Mouse (Mus musculus): ENCODE data around the gene Ccdc73. TPM values are rescaled to one million over a fixed set of nuclear protein-coding genes. Genes with fewer than 3 reads are reported as not detected.

The Ccdc73 gene
- polyA plus RNA-seq, 1 experiment from 2014 or later: 10.2 TPM

DNA sequence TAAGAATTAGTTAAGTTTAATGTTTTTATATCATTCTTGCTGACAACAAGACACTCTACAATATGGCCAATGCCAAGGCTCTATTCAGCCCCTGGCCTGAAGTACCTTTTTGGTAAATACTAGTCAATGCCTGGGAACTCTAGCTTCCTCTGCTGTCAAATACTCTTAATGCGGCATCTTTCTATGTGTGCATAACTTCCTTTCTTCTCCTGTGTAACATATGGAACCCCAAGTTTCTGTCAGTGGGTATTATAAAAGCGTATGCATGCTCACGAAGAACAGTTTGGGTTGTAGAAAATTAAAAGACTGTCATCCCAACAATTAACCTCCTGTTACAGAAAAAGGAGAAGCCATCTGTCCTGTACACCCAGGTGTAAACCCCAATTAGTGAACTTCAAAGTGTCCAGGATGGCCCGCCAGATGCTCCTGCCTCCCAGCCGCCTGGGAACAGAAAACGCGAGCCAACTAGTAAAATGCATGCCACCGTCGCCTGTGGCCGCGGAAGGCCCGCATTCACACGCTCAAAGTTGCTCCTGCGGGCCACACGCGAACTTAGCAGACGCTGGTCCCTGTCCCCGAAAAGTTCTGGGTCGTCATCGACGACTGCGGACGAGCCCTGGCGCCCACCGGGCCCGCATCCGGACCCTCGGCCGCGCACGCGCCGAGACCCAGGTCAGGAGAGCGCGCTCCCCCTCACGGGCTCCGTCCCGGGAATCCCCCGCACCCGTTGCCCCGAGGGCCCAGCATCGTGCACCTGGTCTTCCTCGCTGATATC, 148.8 kb downstream of the Ccdc73 start:
- ATAC-seq (replicated peaks; ENCODE audit: low FRiP score, low TSS enrichment, low read depth) (peak; percentile 81; the same call in 1 of the 2 replicates), DNase-seq (ENCODE audit: low spot score) (no peak)
- Histone ChIP-seq H3K27ac (ENCODE audit: low read depth) (peak overlapping the region; percentile 76), H3K4me2 (ENCODE audit: low read length) (peak overlapping the region; percentile 86), H3K9ac (ENCODE audit: low read length) (peak overlapping the region; percentile 90), H3K36me3 (ENCODE audit: control insufficient read depth, insufficient read depth, low read length) (peaks cover 27% of the 10 kb centered on the region), H3K4me3 (ENCODE audit: low read depth, low read length) (peak overlapping the region; percentile 97), H3K27me3 (replicated peaks; ENCODE audit: control insufficient read depth, insufficient read depth, low read length) (no peaks in the 10 kb centered on the region), H3K4me1 (replicated peaks; ENCODE audit: control insufficient read depth, insufficient read depth, low read length) (peaks cover 12% of the 10 kb centered on the region; the same call in 1 of the 2 replicates), H3K9me3 (ENCODE audit: control insufficient read depth, low read length) (no peaks in the 10 kb centered on the region)
- WGBS: under 1% methylated on average over 43 of the region's 43 CpGs

GRCm38 (mm10) chr2:105016967-105017287, 149.3 kb downstream of the Ccdc73 start, which contains the start of gene Eif3m:
Eif3m (minus strand) TSS chr2:105017080.
- Histone ChIP-seq H3K36me3 (ENCODE audit: control insufficient read depth, insufficient read depth, low read length) (peaks cover 21% of the 10 kb centered on the region), H3K4me2 (ENCODE audit: low read length) (peak within 1 kb of the TSS; percentile 86), H3K4me3 (ENCODE audit: low read depth, low read length) (peak within 1 kb of the TSS; percentile 97), H3K9me3 (ENCODE audit: control insufficient read depth, low read length) (no peaks in the 10 kb centered on the region), H3K4me1 (replicated peaks; ENCODE audit: control insufficient read depth, insufficient read depth, low read length) (peaks cover 12% of the 10 kb centered on the region; the same call in 1 of the 2 replicates), H3K9ac (ENCODE audit: low read length) (peak within 1 kb of the TSS; percentile 90), H3K27ac (ENCODE audit: low read depth) (peak within 1 kb of the TSS; percentile 76), H3K27me3 (replicated peaks; ENCODE audit: control insufficient read depth, insufficient read depth, low read length) (no peaks in the 10 kb centered on the region)
- under 1% methylated on average over 21 of the region's 25 CpGs for WGBS
- ATAC-seq (replicated peaks; ENCODE audit: low FRiP score, low TSS enrichment, low read depth) (peak; percentile 100), DNase-seq (ENCODE audit: low spot score) (peak; percentile 96)

DNA sequence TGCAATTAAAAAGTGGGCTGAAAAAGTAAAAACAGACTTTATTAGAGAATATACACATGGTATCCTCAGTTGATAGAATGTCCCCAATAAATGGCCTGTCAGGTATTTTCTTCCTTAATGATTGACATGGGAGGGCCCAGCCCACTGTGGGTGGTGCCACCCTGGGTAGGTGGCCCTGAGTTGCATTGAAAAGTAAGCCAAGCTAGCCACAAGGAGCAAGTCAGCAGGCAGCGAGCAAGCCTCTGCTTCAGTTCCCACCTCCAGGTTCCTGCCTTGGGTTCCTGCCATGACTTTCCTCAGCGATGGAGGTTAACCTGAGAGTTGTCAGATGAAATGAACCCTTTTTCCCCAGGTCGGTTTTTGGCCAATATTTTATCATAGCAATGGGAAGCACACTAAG, 150.2 kb downstream of the Ccdc73 start:
- 76% methylated on average over 3 of the region's 3 CpGs for WGBS
- Histone ChIP-seq H3K9me3 (ENCODE audit: control insufficient read depth, low read length) (no peaks in the 10 kb centered on the region), H3K4me3 (ENCODE audit: low read depth, low read length) (no peak overlapping the region), H3K9ac (ENCODE audit: low read length) (no peak overlapping the region), H3K27ac (ENCODE audit: low read depth) (no peak overlapping the region), H3K27me3 (replicated peaks; ENCODE audit: control insufficient read depth, insufficient read depth, low read length) (no peaks in the 10 kb centered on the region), H3K4me2 (ENCODE audit: low read length) (peak overlapping the region; percentile 78; the same call in 1 of the 2 replicates), H3K4me1 (replicated peaks; ENCODE audit: control insufficient read depth, insufficient read depth, low read length) (peaks cover 12% of the 10 kb centered on the region; the same call in 1 of the 2 replicates), H3K36me3 (ENCODE audit: control insufficient read depth, insufficient read depth, low read length) (peaks cover 12% of the 10 kb centered on the region)
- DNase-seq (ENCODE audit: low spot score) (no peak), ATAC-seq (replicated peaks; ENCODE audit: low FRiP score, low TSS enrichment, low read depth) (no peak)

DNA sequence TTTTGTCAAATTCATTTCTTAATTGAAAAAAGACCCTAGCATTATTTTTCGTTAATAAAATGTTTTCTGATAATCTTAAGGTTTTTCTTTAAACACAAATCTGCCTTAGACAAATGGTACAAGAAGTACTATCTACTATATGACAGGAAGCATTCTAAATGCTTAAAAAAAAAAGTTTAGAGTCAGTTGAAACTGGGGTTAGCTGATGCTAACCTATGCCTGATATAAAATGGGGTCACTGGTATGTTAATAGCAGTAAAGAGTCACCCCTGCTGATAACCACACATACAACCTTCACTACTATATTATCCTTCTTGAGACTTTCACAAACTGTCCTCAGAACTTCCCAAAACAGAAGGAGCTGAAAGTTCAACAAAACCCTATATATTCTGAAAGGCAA, 151.9 kb downstream of the Ccdc73 start:
- DNase-seq (ENCODE audit: low spot score) (no peak), ATAC-seq (replicated peaks; ENCODE audit: low FRiP score, low TSS enrichment, low read depth) (no peak)
- peaks cover 12% of the 10 kb centered on the region; the same call in 1 of the 2 replicates for H3K4me1 ChIP-seq (replicated peaks; ENCODE audit: control insufficient read depth, insufficient read depth, low read length)
- no peak overlapping the region for H3K9ac ChIP-seq (ENCODE audit: low read length)
- 87% methylated on average over 1 of the region's 1 CpGs for WGBS
- H3K9me3 ChIP-seq (ENCODE audit: control insufficient read depth, low read length): no peaks in the 10 kb centered on the region
- no peak overlapping the region for H3K4me2 ChIP-seq (ENCODE audit: low read length)
- no peak overlapping the region for H3K4me3 ChIP-seq (ENCODE audit: low read depth, low read length)
- no peaks in the 10 kb centered on the region for H3K27me3 ChIP-seq (replicated peaks; ENCODE audit: control insufficient read depth, insufficient read depth, low read length)
- H3K36me3 ChIP-seq (ENCODE audit: control insufficient read depth, insufficient read depth, low read length): no peaks in the 10 kb centered on the region
- no peak overlapping the region for H3K27ac ChIP-seq (ENCODE audit: low read depth)

- ATAC-seq (replicated peaks; ENCODE audit: low FRiP score, low TSS enrichment, low read depth) (no peak), DNase-seq (ENCODE audit: low spot score) (no peak)
- H3K4me3 ChIP-seq (ENCODE audit: low read depth, low read length): no peak overlapping the region
- WGBS: 62% methylated on average over 12 of the region's 12 CpGs
- H3K4me2 ChIP-seq (ENCODE audit: low read length): no peak overlapping the region
- no peak overlapping the region for H3K9ac ChIP-seq (ENCODE audit: low read length)
- no peaks in the 10 kb centered on the region for H3K9me3 ChIP-seq (ENCODE audit: control insufficient read depth, low read length)
- H3K27ac ChIP-seq (ENCODE audit: low read depth): no peak overlapping the region
- H3K27me3 ChIP-seq (replicated peaks; ENCODE audit: control insufficient read depth, insufficient read depth, low read length): no peaks in the 10 kb centered on the region
- peaks cover 5% of the 10 kb centered on the region; the same call in 1 of the 2 replicates for H3K4me1 ChIP-seq (replicated peaks; ENCODE audit: control insufficient read depth, insufficient read depth, low read length)
- no peaks in the 10 kb centered on the region for H3K36me3 ChIP-seq (ENCODE audit: control insufficient read depth, insufficient read depth, low read length)
These were observed 153.7 kb downstream of the Ccdc73 start for GRCm38 (mm10) chr2:105021256-105021655.

DNA sequence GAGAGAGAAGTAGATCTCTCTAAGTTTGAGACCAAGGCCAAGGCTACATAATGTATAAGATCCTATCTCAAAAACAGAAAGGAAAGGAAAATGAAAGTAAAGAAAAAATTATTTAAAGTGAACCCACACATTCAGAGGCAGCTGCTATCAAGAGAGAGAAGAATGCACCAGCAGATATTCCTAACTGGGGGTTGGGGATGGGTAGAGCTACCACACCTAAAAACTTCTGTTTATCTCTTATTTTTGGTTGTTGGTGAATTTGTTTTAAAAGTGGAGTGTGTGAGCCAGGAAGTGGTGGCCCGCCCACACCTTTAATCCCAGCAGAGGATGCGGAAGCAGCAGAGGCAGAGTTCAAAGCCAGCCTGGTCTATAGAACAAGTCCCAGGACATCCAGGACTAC, 154.2 kb downstream of the Ccdc73 start:
- Histone ChIP-seq H3K36me3 (ENCODE audit: control insufficient read depth, insufficient read depth, low read length) (no peaks in the 10 kb centered on the region), H3K4me1 (replicated peaks; ENCODE audit: control insufficient read depth, insufficient read depth, low read length) (peaks cover 5% of the 10 kb centered on the region; the same call in 1 of the 2 replicates), H3K4me2 (ENCODE audit: low read length) (no peak overlapping the region), H3K27ac (ENCODE audit: low read depth) (no peak overlapping the region), H3K27me3 (replicated peaks; ENCODE audit: control insufficient read depth, insufficient read depth, low read length) (no peaks in the 10 kb centered on the region), H3K9me3 (ENCODE audit: control insufficient read depth, low read length) (no peaks in the 10 kb centered on the region), H3K4me3 (ENCODE audit: low read depth, low read length) (no peak overlapping the region), H3K9ac (ENCODE audit: low read length) (no peak overlapping the region)
- ATAC-seq (replicated peaks; ENCODE audit: low FRiP score, low TSS enrichment, low read depth) (no peak), DNase-seq (ENCODE audit: low spot score) (no peak)
- WGBS: 95% methylated on average over 2 of the region's 2 CpGs

DNA sequence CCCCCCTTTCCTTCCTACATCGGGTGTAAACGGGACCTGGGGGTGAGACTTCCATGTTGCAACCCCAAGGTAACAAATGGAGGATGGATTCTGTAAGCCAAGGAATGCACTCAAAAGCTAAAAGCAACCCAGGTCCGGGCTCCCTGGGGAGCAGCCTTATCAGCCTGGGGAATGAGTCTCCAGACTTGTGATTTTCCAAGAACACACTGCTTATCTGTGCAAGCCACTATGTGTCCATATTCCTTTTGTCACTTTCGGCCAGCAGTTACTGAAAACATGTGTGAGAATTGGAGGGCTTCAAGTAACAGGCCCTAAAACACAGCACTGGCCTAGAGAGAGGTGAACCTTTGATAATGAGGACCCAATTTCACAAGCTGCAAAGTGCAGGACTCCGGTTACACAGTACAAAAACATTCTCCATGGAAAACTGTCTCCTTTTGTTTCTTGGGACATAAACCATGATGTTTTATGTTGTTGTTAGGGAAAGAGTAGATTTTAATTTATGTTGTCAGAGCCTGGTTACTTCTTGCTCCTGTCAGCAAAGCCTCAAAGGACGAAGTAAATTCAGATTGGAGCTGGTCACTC, 155.5 kb downstream of the Ccdc73 start:
- DNase-seq (ENCODE audit: low spot score) (no peak), ATAC-seq (replicated peaks; ENCODE audit: low FRiP score, low TSS enrichment, low read depth) (no peak)
- Histone ChIP-seq H3K36me3 (ENCODE audit: control insufficient read depth, insufficient read depth, low read length) (no peaks in the 10 kb centered on the region), H3K4me2 (ENCODE audit: low read length) (no peak overlapping the region), H3K9ac (ENCODE audit: low read length) (no peak overlapping the region), H3K9me3 (ENCODE audit: control insufficient read depth, low read length) (no peaks in the 10 kb centered on the region), H3K27me3 (replicated peaks; ENCODE audit: control insufficient read depth, insufficient read depth, low read length) (no peaks in the 10 kb centered on the region), H3K4me1 (replicated peaks; ENCODE audit: control insufficient read depth, insufficient read depth, low read length) (no peaks in the 10 kb centered on the region), H3K27ac (ENCODE audit: low read depth) (no peak overlapping the region), H3K4me3 (ENCODE audit: low read depth, low read length) (no peak overlapping the region)
- 69% methylated on average over 6 of the region's 6 CpGs for WGBS

DNA sequence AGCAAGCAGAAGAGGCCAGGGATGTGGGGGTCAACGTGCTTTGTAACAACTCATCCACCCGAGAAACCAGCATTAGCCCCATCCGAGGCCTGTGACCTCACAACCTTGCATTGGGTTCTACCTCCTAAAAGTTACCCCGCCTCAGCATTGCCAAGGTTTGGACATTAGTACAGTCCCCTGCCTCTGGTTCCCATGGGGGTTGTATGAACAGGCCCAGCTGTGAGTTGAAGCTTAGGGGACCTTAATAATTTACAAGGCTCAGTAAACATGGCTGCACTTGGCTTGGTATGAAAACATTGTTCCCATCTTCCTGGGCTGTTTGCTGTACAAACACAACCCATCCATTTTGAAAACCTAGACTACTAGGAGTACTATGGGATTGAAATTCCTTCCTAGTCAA, 156.2 kb downstream of the Ccdc73 start:
- Histone ChIP-seq H3K36me3 (ENCODE audit: control insufficient read depth, insufficient read depth, low read length) (no peaks in the 10 kb centered on the region), H3K27ac (ENCODE audit: low read depth) (no peak overlapping the region), H3K4me3 (ENCODE audit: low read depth, low read length) (no peak overlapping the region), H3K27me3 (replicated peaks; ENCODE audit: control insufficient read depth, insufficient read depth, low read length) (no peaks in the 10 kb centered on the region), H3K4me1 (replicated peaks; ENCODE audit: control insufficient read depth, insufficient read depth, low read length) (no peaks in the 10 kb centered on the region), H3K9me3 (ENCODE audit: control insufficient read depth, low read length) (no peaks in the 10 kb centered on the region), H3K4me2 (ENCODE audit: low read length) (no peak overlapping the region), H3K9ac (ENCODE audit: low read length) (no peak overlapping the region)
- 80% methylated on average over 4 of the region's 4 CpGs for WGBS
- no peak for ATAC-seq (replicated peaks; ENCODE audit: low FRiP score, low TSS enrichment, low read depth)
- DNase-seq (ENCODE audit: low spot score): no peak
